Mouse (Mus musculus) gastrocnemius, postnatal 36 days (tissue): ENCODE results near the gene Srp9. TPM values are rescaled to one million over a fixed set of nuclear protein-coding genes. Genes with fewer than 3 reads are reported as not detected.

ENCODE experiments used
- DNase-seq, 2 experiments: peaks; one replicate each; pipeline ENCODE4 v3.0.0; 2022
- intact Hi-C: fragments of 180-260 bp; cut with DNase I; formaldehyde crosslinking; loops from one replicate; pipeline ENCODE4 v1.15.1; 2025
- total RNA-seq, 2 experiments: library from RNA; stranded (reverse); gene quantifications; 2 replicates each; pipeline ENCODE4 v1.2.3; 2021

The Srp9 gene
- total RNA-seq, 2 experiments from 2014 or later: 38.7 to 42.4 TPM

DNA sequence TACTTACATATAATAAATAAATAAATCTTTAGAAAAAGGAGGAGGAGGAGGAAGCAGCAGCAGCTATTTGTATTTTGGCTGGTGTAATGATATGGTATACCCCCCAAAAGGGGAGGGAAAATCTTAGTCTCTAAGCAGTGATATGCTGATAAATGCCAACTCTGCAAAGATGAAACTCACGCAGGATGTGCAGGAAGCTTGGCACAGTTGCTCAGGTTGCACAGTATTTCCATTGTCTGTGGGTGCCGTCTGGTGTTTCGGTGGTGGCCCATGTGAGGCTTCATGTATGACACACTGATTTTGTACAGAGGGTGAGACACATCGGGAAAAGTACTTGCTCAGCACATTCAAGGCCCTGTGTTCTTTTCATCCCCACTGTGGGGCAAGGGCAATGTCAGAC is 23.1 kb upstream of the Srp9 start:
- intact Hi-C loops: no loop called here
- no peak for DNase-seq

- intact Hi-C loops: no loop called here
- DNase-seq: no peak
Observed at GRCm38 (mm10) chr1:182102706-182103105, 21.8 kb upstream of the Srp9 start.

- intact Hi-C loops: no loop called here
- DNase-seq: no peak
Observed at GRCm38 (mm10) chr1:182103436-182103835, 21.1 kb upstream of the Srp9 start.

DNA sequence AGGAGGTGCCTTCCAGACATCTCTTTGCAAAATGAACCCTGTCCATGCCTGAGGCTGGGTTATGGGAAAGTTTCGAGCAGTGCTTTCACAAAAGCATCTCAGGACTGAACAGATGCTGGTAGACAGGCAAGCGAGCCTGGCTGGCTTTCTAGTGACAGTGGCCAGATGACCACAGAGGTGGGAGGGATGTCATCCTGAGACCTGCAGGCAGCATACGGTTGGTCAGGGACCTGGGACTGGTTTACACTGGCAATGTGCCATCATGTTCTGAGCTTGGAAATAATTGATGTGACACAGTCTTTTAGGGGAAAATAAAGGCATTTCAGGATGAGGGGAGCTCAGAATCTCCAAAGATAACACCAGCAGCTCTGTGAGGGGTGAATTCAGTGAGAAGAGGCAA is 19.5 kb upstream of the Srp9 start:
- DNase-seq: no peak
- intact Hi-C loops: no loop called here

DNA sequence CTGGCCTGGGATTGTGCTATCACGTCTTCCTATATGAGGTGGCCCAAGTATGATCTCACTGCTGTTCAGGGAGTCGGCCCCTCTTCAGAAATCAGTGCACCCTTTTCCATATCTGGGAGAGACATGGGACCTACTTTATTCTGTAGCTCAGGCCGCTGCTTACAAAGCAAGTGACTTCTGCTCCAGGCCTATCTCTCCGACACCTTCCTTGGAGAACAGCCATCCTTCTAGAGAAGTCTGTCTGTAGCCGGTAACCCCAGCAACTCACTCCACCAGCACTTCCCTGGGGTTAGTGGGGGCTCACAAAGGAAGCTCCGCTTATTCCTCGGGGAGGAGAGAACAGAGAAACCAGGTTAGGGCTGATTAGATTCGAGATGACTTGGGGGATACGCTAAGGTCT is 17.3 kb upstream of the Srp9 start:
- intact Hi-C loops: no loop called here
- no peak for DNase-seq

DNA sequence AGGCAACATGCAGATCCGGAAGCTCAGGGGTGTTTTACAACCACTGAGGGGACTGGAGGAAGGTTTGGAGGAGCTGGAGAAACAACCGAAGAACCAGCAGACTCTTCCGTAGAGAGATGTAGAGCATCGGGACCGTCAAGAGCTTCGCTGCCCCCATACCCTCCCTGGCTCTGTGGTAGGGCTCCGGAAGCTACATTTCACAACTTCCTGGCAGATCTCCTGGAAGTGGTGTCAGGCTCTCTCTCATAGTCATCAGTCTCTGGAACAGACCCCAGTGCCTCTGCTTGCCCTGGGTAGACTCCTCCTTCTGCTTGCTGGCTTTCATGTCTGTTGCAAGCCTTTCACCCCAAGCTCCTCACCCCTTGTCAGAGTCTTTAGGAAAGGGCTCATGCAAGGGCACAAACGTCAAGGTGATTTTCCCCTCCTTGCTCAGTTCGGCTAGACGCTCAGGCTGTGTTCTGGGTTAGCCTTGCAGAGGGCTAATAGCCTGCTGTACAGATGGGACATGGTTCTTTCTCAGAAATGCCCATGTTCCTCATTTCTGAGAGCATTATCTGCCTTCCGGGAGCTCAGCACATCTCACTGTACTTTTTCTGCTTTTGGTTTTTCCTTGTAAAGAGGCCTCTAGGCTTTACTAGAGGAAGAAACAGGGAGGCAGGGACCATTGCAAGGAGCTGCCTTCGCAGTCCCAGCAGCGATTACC is 16.0 kb upstream of the Srp9 start:
- intact Hi-C loops: no loop called here
- DNase-seq: peak; percentile 46 to 58

- no peak for DNase-seq
- intact Hi-C loops: loop anchor here (5.0 kb wide), 1 partner anchor 88 kb away; no protein-coding TSS in a partner anchor
Observed at GRCm38 (mm10) chr1:182110185-182110584, 14.4 kb upstream of the Srp9 start.

DNA sequence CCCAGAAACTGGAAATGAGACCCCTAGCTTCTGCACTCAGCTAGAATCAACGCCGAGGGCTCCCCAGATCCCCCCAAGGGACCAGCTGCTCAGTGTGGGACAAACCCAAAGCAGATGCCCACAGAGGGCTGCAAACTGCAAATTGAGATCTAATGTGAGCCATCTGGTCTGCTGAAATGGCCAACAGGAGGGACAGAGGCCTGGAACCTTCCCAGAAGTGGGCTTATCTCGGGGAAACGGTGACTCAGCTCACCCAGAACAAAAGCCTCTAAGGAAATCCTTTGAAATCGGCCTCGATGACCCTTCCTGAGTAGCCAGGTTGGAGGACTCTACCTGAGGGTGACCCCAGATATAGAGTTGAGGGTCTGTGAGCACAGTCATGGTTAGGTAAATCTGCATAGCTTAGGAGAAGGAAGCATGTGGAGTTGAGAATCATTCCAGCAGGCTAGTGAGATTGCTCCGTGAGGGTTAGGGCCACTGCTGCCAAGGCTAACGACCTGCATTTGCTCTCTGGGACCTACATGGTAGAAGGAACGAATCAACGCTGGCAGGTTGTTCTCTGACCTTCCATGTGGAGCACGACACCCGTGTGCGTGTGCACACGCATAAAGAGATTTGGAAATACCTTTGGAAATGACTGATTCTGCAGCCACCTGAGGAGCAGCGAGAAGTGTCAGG is 13.7 kb upstream of the Srp9 start:
- intact Hi-C loops: loop anchor here (5.0 kb wide), 1 partner anchor 89 kb away; no protein-coding TSS in a partner anchor
- DNase-seq: no peak

DNA sequence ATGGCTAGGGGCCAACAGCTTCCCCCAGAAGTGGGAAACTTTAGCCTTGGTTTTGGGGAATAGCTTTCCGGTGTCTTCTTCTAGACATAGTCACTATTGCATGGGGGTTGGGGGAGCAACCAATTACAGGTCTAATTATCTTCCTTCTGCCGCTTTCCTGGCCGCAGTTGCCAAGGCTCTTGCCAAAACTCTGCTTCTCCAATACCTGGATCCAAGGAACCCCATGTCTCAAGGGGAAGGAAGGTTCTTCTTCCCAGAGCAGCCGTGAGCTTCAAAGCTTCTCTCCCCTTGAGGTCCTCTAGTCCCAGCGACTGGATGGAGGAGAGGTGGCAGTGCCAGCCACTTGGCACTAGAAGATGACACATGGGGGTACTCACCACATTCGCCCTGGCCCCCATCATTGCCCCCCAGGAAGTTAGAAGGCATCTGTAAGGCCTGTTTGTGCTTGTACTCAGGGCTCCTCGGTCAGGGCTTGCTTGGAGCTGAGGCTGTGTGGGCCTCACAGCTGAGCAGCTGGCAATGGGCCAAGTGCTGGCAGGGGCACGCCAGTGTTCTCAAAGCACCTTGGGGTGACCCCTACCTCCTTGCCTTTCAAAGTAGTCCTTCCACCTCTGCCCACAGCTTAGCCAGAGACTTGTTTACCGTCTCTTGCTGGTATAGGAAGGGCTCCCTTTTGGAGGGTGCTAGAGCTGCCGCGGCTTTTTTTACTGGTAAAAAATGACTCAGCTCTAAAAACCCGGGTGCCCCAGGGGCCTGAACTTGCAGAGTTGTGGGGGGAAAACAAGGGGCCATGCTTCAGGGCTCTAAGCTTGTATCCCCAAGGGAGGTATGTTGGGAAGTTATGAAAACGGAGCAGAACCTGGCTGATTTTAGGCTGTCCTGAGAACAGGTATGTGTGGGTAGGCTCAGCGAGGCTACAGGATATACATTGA is 12.9 kb upstream of the Srp9 start:
- intact Hi-C loops: loop anchor here (5.0 kb wide), 1 partner anchor 89 kb away; no protein-coding TSS in a partner anchor
- DNase-seq: no peak

DNA sequence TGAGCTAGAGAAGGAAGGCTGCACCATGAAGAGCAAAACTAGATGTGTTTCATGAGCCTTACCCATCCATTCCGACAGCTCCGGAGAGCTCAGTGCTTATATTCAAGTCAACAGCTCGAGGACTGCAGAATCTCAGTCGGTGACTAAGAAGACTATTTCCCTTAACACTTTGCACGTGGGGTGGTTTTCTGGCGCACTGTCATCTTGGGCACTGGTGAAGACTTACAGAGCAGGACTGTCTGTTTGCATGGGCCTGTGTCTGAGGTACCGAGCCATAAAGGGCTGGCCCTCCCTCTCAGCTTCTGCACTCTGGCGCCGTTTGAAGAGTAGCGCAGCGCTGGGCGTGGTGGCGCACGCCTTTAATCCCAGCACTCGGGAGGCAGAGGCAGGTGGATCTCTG is 12.2 kb upstream of the Srp9 start:
- intact Hi-C loops: loop anchor here (5.0 kb wide), 1 partner anchor 90 kb away; no protein-coding TSS in a partner anchor

DNA sequence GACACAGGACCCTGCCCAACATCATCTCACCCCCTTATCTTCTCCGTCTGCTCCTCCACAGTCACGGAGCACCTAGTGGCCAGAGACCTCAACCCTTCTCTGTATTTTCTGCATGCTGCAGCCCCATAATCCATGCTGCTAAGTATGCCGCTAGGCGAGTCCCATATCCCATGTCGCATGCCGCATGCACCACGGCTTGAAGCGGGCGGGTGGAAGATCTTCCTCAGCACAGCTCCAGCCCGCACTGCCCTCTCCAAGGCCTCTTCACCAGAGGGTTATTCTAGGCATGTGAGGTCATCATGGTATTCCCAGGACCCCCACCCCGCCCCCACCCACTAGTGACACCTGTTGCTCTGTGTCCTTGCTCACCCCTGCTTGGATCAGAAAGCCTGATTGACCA is 11.4 kb upstream of the Srp9 start:
- no peak for DNase-seq
- intact Hi-C loops: loop anchor here (5.0 kb wide), 1 partner anchor 91 kb away; no protein-coding TSS in a partner anchor

More for the DNA sequence above, 12.2 kb upstream of the Srp9 start:
- DNase-seq: no peak

- intact Hi-C loops: loop anchor here (5.0 kb wide), 1 partner anchor 92 kb away; no protein-coding TSS in a partner anchor
- DNase-seq: no peak
Observed at GRCm38 (mm10) chr1:182113587-182114500, 10.7 kb upstream of the Srp9 start.

DNA sequence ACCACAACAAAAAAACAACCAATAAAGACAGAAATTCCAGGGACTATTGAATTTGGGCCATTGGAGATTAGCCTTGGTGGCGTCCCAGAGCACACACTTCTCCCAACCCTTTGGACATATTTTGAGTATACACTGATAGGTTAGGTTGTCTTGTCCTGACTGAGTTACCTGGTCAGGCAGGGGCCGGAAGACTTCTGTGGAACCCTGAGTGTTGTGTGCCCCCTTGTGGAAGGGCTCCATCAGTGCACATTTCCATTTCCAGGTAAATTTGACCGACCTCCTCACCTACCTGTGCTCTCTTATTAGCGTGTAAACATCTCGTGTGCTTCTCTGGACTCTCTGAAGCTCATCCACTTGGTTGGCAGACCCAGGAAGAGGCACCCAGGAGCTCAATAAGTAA is 9.3 kb upstream of the Srp9 start:
- intact Hi-C loops: loop anchor here (1.0 to 5.0 kb wide), 2 partner anchors 226 to 388 kb away; no protein-coding TSS in a partner anchor
- DNase-seq: no peak

DNA sequence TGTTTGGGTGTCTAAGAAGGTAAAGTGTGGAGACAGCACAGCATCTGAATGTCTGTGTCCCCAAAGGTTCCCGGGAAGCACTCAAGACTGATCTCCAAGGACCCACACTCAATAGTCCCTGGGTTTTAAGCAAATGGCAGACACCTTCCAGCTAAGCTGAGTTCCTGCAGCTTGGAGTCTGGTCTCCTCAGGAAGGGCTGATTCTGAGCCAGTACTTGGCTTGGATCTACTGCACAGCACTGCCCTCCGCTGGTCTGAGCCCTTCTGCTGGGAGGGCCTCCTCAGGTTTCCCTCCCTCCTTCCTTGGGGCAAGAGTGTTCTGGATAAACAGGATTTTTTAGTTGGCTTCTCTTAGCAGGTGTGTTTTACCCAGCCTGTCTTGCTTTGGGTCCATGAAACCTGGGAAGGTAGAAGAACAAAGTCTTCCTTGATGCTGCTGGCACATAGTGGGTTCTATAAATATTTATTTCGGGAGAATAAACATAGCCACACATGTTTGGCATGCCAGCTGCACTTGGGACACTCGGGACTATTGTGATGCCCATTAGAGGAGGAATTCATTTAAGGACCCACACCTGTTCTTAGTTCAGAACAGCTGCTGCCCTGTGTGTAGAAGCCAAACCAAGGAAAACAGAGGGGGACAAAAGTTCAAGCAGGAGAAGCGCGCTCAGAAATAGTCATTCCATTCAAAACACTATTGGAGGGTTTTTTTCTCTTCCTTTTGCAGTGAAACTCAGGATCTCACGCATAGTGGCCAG is 8.7 kb upstream of the Srp9 start:
- DNase-seq: peak; percentile 42

GRCm38 (mm10) chr1:182122413-182122812 is 2.1 kb upstream of the Srp9 start:
- DNase-seq: no peak
- intact Hi-C loops: no loop called here

More for the DNA sequence above, 8.7 kb upstream of the Srp9 start:
- intact Hi-C loops: loop anchor here (1.0 to 5.0 kb wide), 2 partner anchors 227 to 389 kb away; no protein-coding TSS in a partner anchor

GRCm38 (mm10) chr1:182124924-182125368 is 409 bp downstream of the Srp9 start:
- peak in 1 of 2 experiments; percentile 73 for DNase-seq
- intact Hi-C loops: no loop called here

- no peak for DNase-seq
- intact Hi-C loops: no loop called here
Observed at GRCm38 (mm10) chr1:182130830-182131229, 6.3 kb downstream of the Srp9 start.
